Mouse (Mus musculus) A20 (cell line): ENCODE measurements around the gene Pym1.

ENCODE experiments used
- DNase-seq: peaks from one replicate; pipeline ENCODE4 v3.0.0-alpha.2; 2011; ENCODE audit warnings: low read depth, low spot score

Pym1 gene

DNA sequence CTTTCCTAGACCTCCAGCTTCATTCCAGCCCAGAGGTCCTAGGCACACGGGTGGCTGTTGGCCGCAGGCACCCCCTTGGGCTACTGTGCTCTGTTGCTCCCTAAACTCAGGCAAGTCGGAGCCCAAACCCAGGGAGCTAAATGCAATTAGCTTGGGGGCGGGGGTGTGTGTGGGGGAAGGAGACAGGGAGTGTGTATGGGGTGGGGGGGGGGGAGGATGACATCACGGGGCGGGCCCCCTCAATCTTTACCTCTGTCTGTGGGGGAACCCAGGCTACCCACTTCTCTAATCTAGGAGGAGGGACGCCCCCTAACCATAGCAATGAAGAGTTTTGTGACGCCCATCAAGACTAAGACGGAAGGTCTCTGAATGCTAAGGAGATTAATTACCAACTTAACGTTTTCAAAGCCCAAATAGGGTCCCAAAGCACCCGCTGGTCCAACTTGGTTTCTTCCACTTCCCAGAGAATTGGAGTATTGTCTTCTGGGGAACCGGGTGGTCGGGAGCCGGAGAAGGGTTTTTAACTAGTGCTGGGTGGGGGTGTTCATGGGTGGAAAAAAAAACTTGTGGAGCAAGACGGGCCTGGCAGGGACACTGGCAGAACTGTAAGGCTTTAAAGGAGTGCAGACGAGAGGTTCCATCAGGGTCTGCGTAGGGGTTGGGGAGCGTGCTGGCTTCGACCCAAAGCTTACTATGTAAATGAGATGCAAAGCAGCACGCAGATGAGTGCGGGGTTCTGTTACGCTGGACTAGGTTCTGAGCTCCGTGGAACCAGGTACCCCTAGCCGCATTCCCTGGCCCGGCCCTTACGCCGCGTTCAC is 56.8 kb downstream of the Pym1 start, which contains the start of gene Tmem198b:
Gene Tmem198b, minus strand, starts transcription at position 100 of the 821 bp plus-strand sequence.
- peak; percentile 90 for DNase-seq

DNA sequence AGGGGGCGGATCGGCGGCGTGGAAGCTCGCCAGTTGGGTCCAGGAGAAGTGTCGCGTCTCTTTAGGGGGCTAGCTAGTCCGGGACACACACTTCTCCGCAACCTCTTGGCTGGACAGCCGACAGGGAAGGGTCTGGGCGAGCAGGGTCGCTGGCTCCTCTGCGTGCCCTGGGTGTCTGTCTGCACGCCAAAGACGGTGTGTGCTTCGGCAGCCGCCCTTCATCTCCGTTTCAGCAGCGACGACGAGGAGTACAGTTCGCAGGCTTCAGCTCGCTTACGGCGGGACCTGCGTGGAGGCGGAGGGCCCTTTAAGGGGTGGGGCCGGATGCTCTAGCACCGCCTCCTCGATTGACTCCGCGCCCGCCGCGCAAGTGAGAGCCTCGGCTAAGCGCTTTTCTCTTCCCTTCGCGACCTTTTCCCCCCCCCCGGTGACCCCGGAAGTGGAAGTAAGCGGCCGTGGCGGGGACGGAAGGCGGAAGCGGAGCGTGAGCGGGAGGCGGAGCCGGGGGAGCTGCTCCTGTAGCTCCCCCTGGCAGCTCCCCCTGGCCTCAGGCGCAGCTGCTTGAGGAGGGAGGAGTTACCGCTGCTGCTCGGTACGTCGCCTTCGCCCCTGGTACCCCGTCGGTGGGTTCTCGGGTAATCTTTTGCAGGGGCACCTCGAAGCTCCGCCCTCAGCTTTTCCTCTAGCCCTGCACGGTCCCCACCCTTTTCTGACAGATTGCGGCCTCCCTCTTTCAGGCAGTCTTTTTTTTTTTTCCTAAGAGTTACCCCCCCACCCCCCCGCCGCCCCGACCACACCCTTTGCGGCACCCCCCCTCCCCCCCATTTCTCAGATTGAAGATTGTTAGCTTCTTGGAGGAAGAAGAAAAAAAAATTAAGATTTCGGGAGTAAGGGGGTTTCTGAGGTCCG is 57.7 kb downstream of the Pym1 start:
- DNase-seq = peak; percentile 99

DNA sequence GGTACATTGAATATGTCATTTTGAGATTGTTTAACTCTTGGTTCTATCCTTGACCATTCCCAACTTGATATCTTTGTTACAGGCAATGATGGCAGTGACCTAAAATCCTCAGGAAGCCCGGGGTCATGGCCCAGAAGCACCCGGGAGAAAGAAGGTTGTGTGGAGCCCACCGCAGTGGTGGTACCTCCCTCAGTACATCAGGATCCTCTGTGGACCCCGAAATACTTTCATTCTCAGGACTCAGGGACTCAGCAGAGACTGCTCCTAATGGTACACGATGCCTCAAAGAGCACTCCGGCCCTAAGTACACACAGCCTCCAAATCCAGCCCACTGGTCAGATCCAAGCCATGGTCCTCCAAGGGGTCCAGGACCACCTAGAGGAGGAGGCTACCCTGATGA is 58.4 kb downstream of the Pym1 start:
- DNase-seq = peak; percentile 32

DNA sequence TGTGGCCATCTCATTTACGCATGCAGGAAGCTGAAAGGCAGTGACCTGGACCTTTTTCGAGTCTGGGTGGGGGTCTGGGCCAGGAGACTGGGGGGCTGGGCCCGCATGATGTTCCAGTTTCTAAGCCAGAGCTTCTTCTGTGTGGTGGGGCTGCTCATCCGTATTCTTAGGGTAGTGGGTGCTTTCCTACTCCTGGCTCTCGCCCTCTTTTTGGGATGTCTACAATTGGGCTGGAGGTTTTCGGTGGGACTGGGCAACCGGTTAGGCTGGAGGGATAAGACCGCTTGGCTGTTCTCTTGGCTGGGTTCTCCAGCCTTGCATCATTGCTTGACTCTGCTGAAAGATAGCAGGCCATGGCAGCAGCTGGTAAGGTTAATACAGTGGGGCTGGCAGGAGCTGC is 59.3 kb downstream of the Pym1 start:
- no peak for DNase-seq
